Mouse (Mus musculus): ENCODE results near the gene Cdc14a.

Gene Cdc14a

GRCm38 (mm10) chr3:116263061-116263460 lies 160.8 kb downstream of the Cdc14a start:
- DNase-seq = no peak

GRCm38 (mm10) chr3:116256104-116256503 lies 167.7 kb downstream of the Cdc14a start:
- DNase-seq = no peak

- DNase-seq = peak; percentile 46 to 59
Measured at GRCm38 (mm10) chr3:116253077-116253531, 170.7 kb downstream of the Cdc14a start, which contains the start of gene Gpr88. Gene Gpr88, minus strand, starts transcription at chr3:116253503.

GRCm38 (mm10) chr3:116252255-116253040 lies 171.4 kb downstream of the Cdc14a start:
- DNase-seq = peak; percentile 6 to 39

GRCm38 (mm10) chr3:116251481-116252254 lies 172.2 kb downstream of the Cdc14a start:
- DNase-seq = peak; percentile 10 to 45

GRCm38 (mm10) chr3:116249026-116249425 lies 174.8 kb downstream of the Cdc14a start:
- DNase-seq = no peak

- no peak for DNase-seq
Measured at GRCm38 (mm10) chr3:116244476-116244875, 179.4 kb downstream of the Cdc14a start.

- no peak for DNase-seq
Measured at GRCm38 (mm10) chr3:116242685-116243084, 181.1 kb downstream of the Cdc14a start.

- no peak for DNase-seq
Measured at GRCm38 (mm10) chr3:116237527-116237926, 186.3 kb downstream of the Cdc14a start.

GRCm38 (mm10) chr3:116236856-116237255 lies 187.0 kb downstream of the Cdc14a start:
- DNase-seq = no peak

- no peak for DNase-seq
Measured at GRCm38 (mm10) chr3:116233515-116233914, 190.3 kb downstream of the Cdc14a start.

- no peak for DNase-seq
Measured at GRCm38 (mm10) chr3:116232763-116233162, 191.1 kb downstream of the Cdc14a start.

GRCm38 (mm10) chr3:116229336-116229735 lies 194.5 kb downstream of the Cdc14a start:
- no peak for DNase-seq

GRCm38 (mm10) chr3:116228360-116229245 lies 195.2 kb downstream of the Cdc14a start:
- DNase-seq = no peak

- no peak for DNase-seq
Measured at GRCm38 (mm10) chr3:116227383-116227782, 196.4 kb downstream of the Cdc14a start.

GRCm38 (mm10) chr3:116226915-116227314 lies 196.9 kb downstream of the Cdc14a start:
- DNase-seq = no peak
